Mouse (Mus musculus): Measurements from ENCODE around the gene Tet1. TPM values are rescaled to one million over a fixed set of nuclear protein-coding genes. Genes with fewer than 3 reads are reported as not detected.

Tet1 gene
- polyA plus RNA-seq, 1 experiment, result 0.29 TPM

DNA sequence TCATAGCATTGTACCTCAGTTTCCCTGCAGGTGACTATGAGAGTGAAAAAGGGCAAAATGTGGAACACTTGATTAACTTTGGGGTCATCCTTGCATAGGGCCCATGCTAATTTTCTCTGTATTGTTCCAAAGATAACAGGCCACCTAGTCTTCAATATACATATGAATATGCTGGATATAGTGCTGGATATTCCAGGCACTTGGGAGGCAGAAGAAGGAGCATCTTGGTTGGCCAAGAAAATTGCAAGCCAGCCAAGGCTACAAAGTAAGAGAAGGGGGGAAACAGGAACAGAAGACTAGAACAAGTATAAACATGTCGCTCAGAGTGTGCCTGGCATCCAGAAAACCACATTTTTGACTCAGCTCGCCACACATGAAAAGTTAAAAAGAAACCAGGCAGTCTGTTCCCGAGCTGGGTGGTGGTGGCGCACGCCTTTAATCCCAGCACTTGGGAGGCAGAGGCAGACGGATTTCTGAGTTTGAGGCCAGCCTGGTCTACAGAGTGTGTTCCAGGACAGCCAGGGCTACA, 15.4 kb downstream of the Tet1 start:
- DNase-seq (ENCODE audit: low read depth, low spot score), result no peak
- 58% methylated on average over 6 of the region's 6 CpGs for WGBS

DNA sequence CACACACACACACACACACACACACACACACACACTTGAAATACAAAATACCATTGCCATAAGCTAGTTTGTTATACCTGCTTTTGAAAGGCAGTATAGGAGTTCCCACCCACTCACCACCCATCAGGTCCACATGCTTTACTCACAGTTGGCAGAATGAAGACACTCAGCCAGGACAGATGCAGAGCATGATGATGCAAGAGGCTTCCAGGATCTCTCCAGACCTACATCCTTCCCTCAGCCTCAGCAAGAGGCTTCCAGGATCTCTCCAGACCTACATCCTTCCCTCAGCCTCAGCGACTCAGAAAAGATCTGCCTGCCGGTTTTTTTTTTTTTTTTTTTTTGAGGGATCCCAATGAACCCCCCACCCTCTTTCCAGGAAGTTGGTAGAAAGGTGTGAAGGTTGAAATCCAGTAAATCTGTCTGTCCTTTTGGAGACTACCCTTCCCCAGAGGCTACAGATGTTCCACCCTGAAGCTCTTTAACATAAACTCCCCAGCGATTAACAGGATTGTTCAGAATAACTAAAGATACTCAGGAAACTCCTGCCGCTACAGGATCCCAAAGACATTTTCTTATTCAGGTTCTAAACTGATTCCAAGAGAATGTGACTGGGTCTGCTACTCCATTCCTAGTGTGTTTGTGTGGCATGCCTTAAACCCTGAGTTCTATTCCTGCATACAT, 16.1 kb downstream of the Tet1 start:
- WGBS, result 43% methylated on average over 4 of the region's 4 CpGs
- no peak for DNase-seq (ENCODE audit: low read depth, low spot score)

DNA sequence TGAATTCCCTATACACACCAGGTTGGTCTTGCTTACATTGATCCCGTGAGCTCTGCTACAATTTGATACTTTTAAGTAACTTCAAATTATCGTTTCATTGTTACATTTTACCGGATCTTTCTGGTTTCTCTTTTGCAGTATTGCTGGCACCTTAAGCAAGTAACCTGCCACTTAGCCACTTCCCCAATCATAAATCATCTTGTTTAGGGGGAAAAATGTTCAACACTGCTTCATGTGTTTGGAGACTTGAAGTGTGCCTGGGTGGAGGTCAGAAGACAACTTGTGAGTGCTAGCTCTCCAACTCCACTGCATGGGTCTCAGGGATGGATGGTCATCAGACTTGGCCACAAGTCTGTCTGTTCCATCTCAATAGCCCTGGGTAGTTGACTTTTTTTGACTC, 17.8 kb downstream of the Tet1 start:
- 68% methylated on average over 3 of the region's 3 CpGs for WGBS
- DNase-seq (ENCODE audit: low read depth, low spot score), result no peak

GRCm38 (mm10) chr10:62886799-62887591, 21.8 kb downstream of the Tet1 start:
- WGBS, result 2% methylated on average over 56 of the region's 56 CpGs
- DNase-seq (ENCODE audit: low read depth, low spot score), result no peak

GRCm38 (mm10) chr10:62885969-62886798, 22.6 kb downstream of the Tet1 start:
- no peak for DNase-seq (ENCODE audit: low read depth, low spot score)
- under 1% methylated on average over 38 of the region's 38 CpGs for WGBS

DNA sequence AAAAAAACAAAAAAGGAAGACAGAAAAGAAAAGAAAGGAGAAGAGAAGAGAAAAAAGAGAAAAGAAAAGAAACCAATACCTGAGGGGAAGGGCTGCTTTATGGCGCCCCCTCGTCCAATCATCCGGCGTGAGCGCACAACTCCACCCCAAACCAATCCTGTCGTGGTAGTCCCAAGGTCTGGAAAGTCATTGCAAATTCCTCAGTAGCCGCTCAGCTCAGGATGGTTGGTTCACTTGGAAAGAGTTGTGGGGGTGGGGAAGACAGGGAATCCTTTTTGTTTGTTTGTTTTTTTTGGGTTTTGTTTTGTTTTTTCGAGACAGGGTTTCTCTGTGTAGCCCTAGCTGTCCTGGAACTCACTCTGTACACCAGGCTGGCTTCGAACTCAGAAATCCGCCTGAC, 23.3 kb downstream of the Tet1 start:
- no peak for DNase-seq (ENCODE audit: low read depth, low spot score)
- 48% methylated on average over 10 of the region's 10 CpGs for WGBS

DNA sequence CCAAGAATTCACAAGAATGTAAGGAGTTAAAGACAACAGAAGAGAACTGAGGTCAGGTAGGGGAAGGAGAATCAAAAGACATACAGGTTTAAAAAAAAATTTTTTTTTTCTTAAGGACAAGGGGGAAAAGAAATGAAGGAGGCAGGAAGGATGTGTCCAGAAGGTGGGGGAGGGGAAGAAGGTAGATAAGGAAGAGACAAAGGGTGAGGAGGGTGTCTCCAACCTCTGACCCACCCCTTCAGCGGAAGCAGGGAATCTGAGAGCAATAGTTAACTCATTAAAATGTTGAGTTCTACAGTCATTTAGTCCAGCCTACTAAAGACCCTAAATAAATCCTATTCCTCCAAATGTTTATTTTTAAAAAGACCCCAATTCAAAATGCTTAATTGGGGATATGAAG, 24.3 kb downstream of the Tet1 start:
- WGBS, result 77% methylated on average over 1 of the region's 1 CpGs
- DNase-seq (ENCODE audit: low read depth, low spot score), result no peak

DNA sequence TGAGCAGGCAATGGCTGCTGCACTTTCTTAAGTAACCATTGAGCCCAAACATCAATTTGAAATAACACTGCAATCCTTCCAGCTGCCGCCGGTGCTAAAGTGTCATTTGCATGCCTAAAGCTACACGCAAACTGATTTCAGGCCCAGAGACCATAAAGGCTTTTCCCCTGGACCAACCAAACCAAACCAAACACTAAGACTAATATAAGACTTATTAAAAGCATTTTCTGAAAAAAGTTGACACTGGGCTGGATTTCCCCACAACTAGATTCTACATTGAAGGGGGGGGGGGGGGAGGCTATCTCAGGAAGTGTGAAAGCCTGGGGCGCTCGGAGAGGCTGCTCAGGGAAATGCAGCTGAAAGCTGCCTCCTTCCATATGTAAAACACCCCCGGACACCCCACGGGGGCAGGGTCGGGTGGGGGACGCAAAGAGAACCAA, 24.8 kb downstream of the Tet1 start:
- no peak for DNase-seq (ENCODE audit: low read depth, low spot score)
- 51% methylated on average over 9 of the region's 9 CpGs for WGBS

DNA sequence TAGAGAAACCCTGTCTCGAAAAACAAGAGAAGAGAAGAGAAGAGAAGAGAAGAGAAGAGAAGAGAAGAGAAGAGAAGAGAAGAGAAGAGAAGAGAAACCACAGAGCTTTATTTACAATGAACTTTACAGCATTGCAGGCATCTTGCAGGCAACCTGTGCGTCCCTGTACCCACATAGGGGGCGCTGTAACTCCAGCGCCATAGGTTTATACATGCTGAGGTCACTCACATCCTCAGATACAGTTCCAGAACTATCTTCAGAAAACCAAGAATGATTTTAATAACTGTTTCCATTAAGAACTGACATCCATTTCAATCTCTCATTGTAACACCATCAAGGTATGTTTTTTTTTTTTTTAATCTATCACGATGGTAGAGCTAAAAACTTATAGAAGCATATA, 27.6 kb downstream of the Tet1 start:
- 52% methylated on average over 5 of the region's 5 CpGs for WGBS
- DNase-seq (ENCODE audit: low read depth, low spot score), result no peak

DNA sequence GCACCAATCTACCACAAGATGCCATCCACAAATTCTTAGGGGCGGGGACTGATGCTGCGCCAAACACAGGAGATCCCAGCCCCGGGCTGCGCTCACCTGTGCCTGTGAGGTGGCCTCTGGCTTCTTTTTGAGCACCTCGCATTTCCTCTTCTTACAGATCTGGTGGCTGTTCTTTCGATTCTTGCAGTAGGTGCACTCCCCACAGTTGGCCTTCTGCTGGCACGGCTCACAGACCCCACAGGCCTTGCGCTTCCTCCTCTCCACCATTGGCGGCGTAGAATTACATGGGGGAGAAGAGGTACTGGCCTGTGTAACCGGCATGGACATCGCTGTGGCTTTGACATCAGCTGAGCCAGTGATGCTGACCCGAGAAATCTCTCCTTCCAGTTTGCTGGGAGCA, 30.7 kb downstream of the Tet1 start:
- 95% methylated on average over 13 of the region's 13 CpGs for WGBS
- DNase-seq (ENCODE audit: low read depth, low spot score), result no peak

GRCm38 (mm10) chr10:62875565-62875964, 33.2 kb downstream of the Tet1 start:
- no peak for DNase-seq (ENCODE audit: low read depth, low spot score)
- WGBS, result 51% methylated on average over 4 of the region's 4 CpGs

GRCm38 (mm10) chr10:62874828-62875227, 34.0 kb downstream of the Tet1 start:
- WGBS, result 77% methylated on average over 4 of the region's 4 CpGs
- no peak for DNase-seq (ENCODE audit: low read depth, low spot score)

- no peak for DNase-seq (ENCODE audit: low read depth, low spot score)
- 56% methylated on average over 11 of the region's 11 CpGs for WGBS
These were observed 42.6 kb downstream of the Tet1 start for GRCm38 (mm10) chr10:62866035-62866791.

DNA sequence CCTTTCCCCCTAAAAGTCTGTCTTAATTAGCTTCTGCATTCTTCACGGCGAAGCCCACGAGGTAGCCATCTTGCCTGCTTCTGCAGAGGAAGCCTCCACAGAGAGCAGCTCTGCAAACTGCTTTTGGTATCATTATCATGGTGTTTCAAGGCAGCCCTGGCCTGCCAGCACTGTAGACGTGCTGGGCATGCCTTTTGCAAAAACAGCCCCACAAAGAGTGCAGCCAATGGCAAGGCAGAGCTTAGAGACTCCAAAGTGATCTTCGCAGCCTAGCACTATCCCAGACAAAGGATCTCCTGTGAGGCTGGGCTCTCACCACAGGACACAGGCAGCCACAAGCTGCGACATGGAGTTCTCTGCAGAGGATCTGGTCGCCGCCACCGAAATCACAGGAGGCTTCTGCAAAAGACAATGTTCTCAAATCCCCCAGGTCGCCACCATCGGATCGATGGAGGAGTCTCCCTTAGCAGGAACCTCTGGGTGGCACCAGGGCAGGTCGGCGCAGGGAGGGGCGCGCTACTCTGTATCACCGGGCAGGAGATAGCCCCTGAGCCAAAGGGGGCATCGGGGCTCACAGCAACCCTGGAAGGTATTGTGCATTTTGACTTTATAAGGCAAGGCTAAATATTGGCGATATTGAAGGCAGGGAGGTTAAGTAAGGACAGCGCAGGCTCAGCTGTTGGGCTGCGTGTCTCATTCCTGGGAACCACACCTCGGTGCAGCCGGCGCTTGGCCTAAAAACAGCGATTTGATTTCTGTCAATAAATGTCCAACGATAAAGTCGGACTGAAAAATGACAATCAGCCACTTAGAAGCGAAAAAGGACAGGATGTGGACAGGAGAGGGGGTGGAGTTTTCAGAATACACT, 43.4 kb downstream of the Tet1 start:
- 1% methylated on average over 28 of the region's 28 CpGs for WGBS
- no peak for DNase-seq (ENCODE audit: low read depth, low spot score)

GRCm38 (mm10) chr10:62863563-62863962, 45.2 kb downstream of the Tet1 start:
- DNase-seq (ENCODE audit: low read depth, low spot score), result no peak
- 47% methylated on average over 3 of the region's 3 CpGs for WGBS

DNA sequence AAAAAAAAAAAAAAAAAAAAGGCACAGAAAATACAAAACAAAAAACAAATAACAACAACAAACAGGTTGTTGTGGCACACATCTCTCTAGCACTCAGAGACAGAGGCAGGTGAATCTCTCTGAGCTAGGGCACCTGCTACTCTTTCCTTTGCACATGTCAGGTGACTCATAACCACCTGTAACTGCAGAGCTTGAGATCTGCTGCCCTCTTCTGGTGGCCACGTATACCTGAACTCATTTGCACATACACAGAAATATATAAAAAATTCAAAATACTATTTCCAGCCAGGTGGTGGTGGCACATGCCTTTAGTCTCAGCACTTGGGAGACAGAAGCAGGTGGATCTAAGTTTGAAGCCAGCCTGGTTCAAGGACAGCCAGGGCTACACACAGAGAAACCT, 46.4 kb downstream of the Tet1 start:
- DNase-seq (ENCODE audit: low read depth, low spot score), result no peak
- WGBS, result 97% methylated on average over 1 of the region's 1 CpGs

DNA sequence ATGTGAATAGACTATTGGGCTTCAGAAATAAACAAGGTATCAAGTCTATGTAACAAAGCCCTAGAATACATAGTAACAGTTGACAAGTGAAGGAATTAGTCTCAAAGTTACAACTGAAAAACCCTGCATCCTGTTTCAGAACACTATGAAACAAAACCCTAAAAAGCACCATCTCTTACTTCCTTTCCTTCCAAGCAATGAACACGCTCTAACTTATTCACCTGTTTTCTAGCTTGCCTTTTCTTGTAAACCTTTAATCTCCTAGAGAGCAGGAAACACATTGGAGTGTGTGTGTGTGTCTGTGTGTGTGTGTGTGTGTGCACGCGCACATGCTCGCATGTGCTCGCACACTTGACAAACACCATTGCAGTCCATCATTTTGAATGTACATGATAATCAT, 49.8 kb downstream of the Tet1 start:
- no peak for DNase-seq (ENCODE audit: low read depth, low spot score)
- 90% methylated on average over 5 of the region's 5 CpGs for WGBS

- WGBS, result 70% methylated on average over 10 of the region's 10 CpGs
- DNase-seq (ENCODE audit: low read depth, low spot score), result no peak
These were observed 52.0 kb downstream of the Tet1 start for GRCm38 (mm10) chr10:62856690-62857290.
